Mouse (Mus musculus) hindbrain, embryonic 10.5 days (tissue): Measurements from ENCODE around the gene Mtor. TPM values are rescaled to one million over a fixed set of nuclear protein-coding genes. Genes with fewer than 3 reads are reported as not detected.

ENCODE experiments used
- DNase-seq: peaks from one replicate; pipeline ENCODE4 v3.0.0-alpha.2; 2017; ENCODE audit warnings: low spot score
- H3K27ac ChIP-seq: fragments of 300-500 bp; sonication (generic); 2 replicates; pipeline ENCODE4 v1.5.1; 2016; ENCODE audit warnings: mild to moderate bottlenecking, moderate library complexity
- H3K27me3 ChIP-seq: fragments of 300-500 bp; sonication (generic); 2 replicates; pipeline ENCODE4 v1.6.1; 2016; ENCODE audit warnings: mild to moderate bottlenecking; ENCODE audit not compliant: poor library complexity, insufficient read depth, severe bottlenecking
- H3K36me3 ChIP-seq: fragments of 300-500 bp; sonication (generic); 2 replicates; pipeline ENCODE4 v1.6.1; 2016; ENCODE audit warnings: mild to moderate bottlenecking, moderate library complexity
- H3K4me1 ChIP-seq: fragments of 300-500 bp; sonication (generic); replicated peaks from 2 replicates; pipeline ENCODE4 v1.6.1; 2016; ENCODE audit warnings: mild to moderate bottlenecking
- H3K4me3 ChIP-seq: fragments of 300-500 bp; sonication (generic); 2 replicates; pipeline ENCODE4 v1.5.1; 2016; ENCODE audit warnings: mild to moderate bottlenecking, moderate library complexity
- H3K9me3 ChIP-seq: fragments of 300-500 bp; sonication (generic); 2 replicates; pipeline ENCODE4 v1.6.1; 2016; ENCODE audit warnings: mild to moderate bottlenecking, moderate library complexity
- WGBS: fragments of 180-500 bp; shearing (Covaris S2); methylation state at CpG from one replicate; pipeline ENCODE4 v1.1.7; 2016; 5-methylcytosine and 5-hydroxymethylcytosine counted together
- polyA plus RNA-seq: library from polyadenylated mRNA; unstranded; fragments of >200 nt; fragmentation: Nextera tagmentation; extraction: Ambion mirVana; gene quantifications from 2 replicates; pipeline ENCODE4 v1.2.1, GENCODE M21; 2016

Gene Mtor
- polyA plus RNA-seq, 1 experiment from 2014 or later: 25.3 TPM

GRCm38 (mm10) chr4:148472436-148473174 is 24.2 kb downstream of the Mtor start:
- H3K36me3 ChIP-seq: peaks cover 100% of the 10 kb centered on the region
- no peak overlapping the region for H3K4me3 ChIP-seq
- no peaks in the 10 kb centered on the region for H3K27me3 ChIP-seq
- no peak for DNase-seq
- peaks cover 20% of the 10 kb centered on the region for H3K4me1 ChIP-seq
- 94% methylated on average over 8 of the region's 8 CpGs for WGBS
- no peak overlapping the region for H3K27ac ChIP-seq
- no peaks in the 10 kb centered on the region for H3K9me3 ChIP-seq

- Histone ChIP-seq H3K27me3 (no peaks in the 10 kb centered on the region), H3K27ac (no peak overlapping the region), H3K9me3 (no peaks in the 10 kb centered on the region), H3K36me3 (peaks cover 100% of the 10 kb centered on the region), H3K4me1 (peaks cover 20% of the 10 kb centered on the region), H3K4me3 (no peak overlapping the region)
- DNase-seq: no peak
- WGBS: 93% methylated on average over 5 of the region's 5 CpGs
Observed at GRCm38 (mm10) chr4:148473496-148473895, 25.1 kb downstream of the Mtor start.

- DNase-seq: no peak
- Histone ChIP-seq H3K4me3 (no peak overlapping the region), H3K27me3 (no peaks in the 10 kb centered on the region), H3K9me3 (no peaks in the 10 kb centered on the region), H3K36me3 (peaks cover 100% of the 10 kb centered on the region), H3K27ac (no peak overlapping the region), H3K4me1 (no peaks in the 10 kb centered on the region)
- 97% methylated on average over 2 of the region's 2 CpGs for WGBS
Observed at GRCm38 (mm10) chr4:148480245-148480644, 31.8 kb downstream of the Mtor start.

- no peaks in the 10 kb centered on the region for H3K9me3 ChIP-seq
- H3K27ac ChIP-seq: no peak overlapping the region
- H3K36me3 ChIP-seq: peaks cover 100% of the 10 kb centered on the region
- no peak for DNase-seq
- 85% methylated on average over 2 of the region's 2 CpGs for WGBS
- no peaks in the 10 kb centered on the region for H3K4me1 ChIP-seq
- no peaks in the 10 kb centered on the region for H3K27me3 ChIP-seq
- no peak overlapping the region for H3K4me3 ChIP-seq
Observed at GRCm38 (mm10) chr4:148481557-148482168, 33.3 kb downstream of the Mtor start.

GRCm38 (mm10) chr4:148484511-148484910 is 36.1 kb downstream of the Mtor start:
- H3K36me3 ChIP-seq: peaks cover 99% of the 10 kb centered on the region
- 96% methylated on average over 12 of the region's 12 CpGs for WGBS
- no peak for DNase-seq
- no peaks in the 10 kb centered on the region for H3K4me1 ChIP-seq
- H3K27me3 ChIP-seq: no peaks in the 10 kb centered on the region
- H3K9me3 ChIP-seq: no peaks in the 10 kb centered on the region
- no peak overlapping the region for H3K4me3 ChIP-seq
- H3K27ac ChIP-seq: no peak overlapping the region

- H3K4me1 ChIP-seq: no peaks in the 10 kb centered on the region
- DNase-seq: no peak
- no peaks in the 10 kb centered on the region for H3K9me3 ChIP-seq
- H3K27ac ChIP-seq: no peak overlapping the region
- H3K27me3 ChIP-seq: no peaks in the 10 kb centered on the region
- no peak overlapping the region for H3K4me3 ChIP-seq
- H3K36me3 ChIP-seq: peaks cover 99% of the 10 kb centered on the region
- WGBS: 78% methylated on average over 2 of the region's 2 CpGs
Observed at GRCm38 (mm10) chr4:148487841-148488240, 39.4 kb downstream of the Mtor start.

GRCm38 (mm10) chr4:148490502-148490901 is 42.1 kb downstream of the Mtor start:
- Histone ChIP-seq H3K27ac (no peak overlapping the region), H3K4me1 (0 out of 2 replicates have a peak, but pooled peaks cover 4% of the 10 kb centered on the region), H3K27me3 (no peaks in the 10 kb centered on the region), H3K36me3 (peaks cover 96% of the 10 kb centered on the region), H3K9me3 (no peaks in the 10 kb centered on the region), H3K4me3 (no peak overlapping the region)
- WGBS: 89% methylated on average over 6 of the region's 6 CpGs
- no peak for DNase-seq

- Histone ChIP-seq H3K9me3 (no peaks in the 10 kb centered on the region), H3K36me3 (peaks cover 96% of the 10 kb centered on the region), H3K27ac (no peak overlapping the region), H3K4me1 (0 out of 2 replicates have a peak, but pooled peaks cover 4% of the 10 kb centered on the region), H3K27me3 (no peaks in the 10 kb centered on the region), H3K4me3 (no peak overlapping the region)
- 91% methylated on average over 7 of the region's 7 CpGs for WGBS
- no peak for DNase-seq
Observed at GRCm38 (mm10) chr4:148491448-148491847, 43.0 kb downstream of the Mtor start.

- 93% methylated on average over 6 of the region's 6 CpGs for WGBS
- H3K36me3 ChIP-seq: peaks cover 95% of the 10 kb centered on the region
Observed at GRCm38 (mm10) chr4:148495160-148495559, 46.7 kb downstream of the Mtor start.

GRCm38 (mm10) chr4:148495874-148496689 is 47.7 kb downstream of the Mtor start:
- Histone ChIP-seq H3K4me3 (no peak overlapping the region), H3K36me3 (peaks cover 95% of the 10 kb centered on the region), H3K9me3 (no peaks in the 10 kb centered on the region), H3K4me1 (0 out of 2 replicates have a peak, but pooled peaks cover 4% of the 10 kb centered on the region), H3K27me3 (no peaks in the 10 kb centered on the region), H3K27ac (no peak overlapping the region)
- 91% methylated on average over 25 of the region's 25 CpGs for WGBS
- no peak for DNase-seq

More at GRCm38 (mm10) chr4:148495160-148495559, 46.7 kb downstream of the Mtor start:
- no peak overlapping the region for H3K4me3 ChIP-seq
- H3K9me3 ChIP-seq: no peaks in the 10 kb centered on the region
- no peaks in the 10 kb centered on the region for H3K27me3 ChIP-seq
- no peak overlapping the region for H3K27ac ChIP-seq
- 0 out of 2 replicates have a peak, but pooled peaks cover 4% of the 10 kb centered on the region for H3K4me1 ChIP-seq
- DNase-seq: no peak

- Histone ChIP-seq H3K27ac (no peak within 1 kb of the TSS), H3K27me3 (no peaks in the 10 kb centered on the region), H3K36me3 (peaks cover 97% of the 10 kb centered on the region), H3K9me3 (no peaks in the 10 kb centered on the region), H3K4me1 (no peaks in the 10 kb centered on the region), H3K4me3 (no peak within 1 kb of the TSS)
- 73% methylated on average over 4 of the region's 4 CpGs for WGBS
- no peak for DNase-seq
Observed at GRCm38 (mm10) chr4:148500410-148500867, 52.0 kb downstream of the Mtor start, which contains the start of gene Angptl7. TSS of gene Angptl7 (minus strand) at chr4:148500460.

GRCm38 (mm10) chr4:148504497-148504959 is 56.1 kb downstream of the Mtor start:
- DNase-seq: no peak
- 87% methylated on average over 8 of the region's 8 CpGs for WGBS

More at GRCm38 (mm10) chr4:148504497-148504959, 56.1 kb downstream of the Mtor start:
- no peaks in the 10 kb centered on the region for H3K4me1 ChIP-seq
- H3K27me3 ChIP-seq: no peaks in the 10 kb centered on the region
- peaks cover 94% of the 10 kb centered on the region for H3K36me3 ChIP-seq
- no peak overlapping the region for H3K4me3 ChIP-seq
- no peak overlapping the region for H3K27ac ChIP-seq
- no peaks in the 10 kb centered on the region for H3K9me3 ChIP-seq
